Mouse (Mus musculus) CH12.LX (cell line): ENCODE results near the gene Ube2dnl1. TPM values are rescaled to one million over a fixed set of nuclear protein-coding genes. Genes with fewer than 3 reads are reported as not detected.

ENCODE experiments used
- DNase-seq: peaks from one replicate; pipeline ENCODE4 v3.0.0-alpha.2; 2013; ENCODE audit errors: extremely low read depth
- H3K27ac ChIP-seq: 2 replicates; pipeline ENCODE4 v1.5.1; 2012; ENCODE audit warnings: low read depth, mild to moderate bottlenecking, control low read depth, moderate library complexity; ENCODE audit not compliant: insufficient read depth
- H3K27me3 ChIP-seq: replicated peaks from 2 replicates; pipeline ENCODE3; 2012; ENCODE audit warnings: inconsistent platforms
- H3K36me3 ChIP-seq, 2 experiments: replicated peaks in 1 of 2; 2 replicates each; pipeline versions ENCODE3 to v1.6.1; 2012; ENCODE audit warnings: inconsistent platforms in 1 of 2, low read length in 1 of 2, mild to moderate bottlenecking in 1 of 2, mixed read lengths in 1 of 2, moderate library complexity in 1 of 2; ENCODE audit not compliant: control insufficient read depth in 1 of 2, insufficient read depth in 1 of 2
- H3K4me1 ChIP-seq, 2 experiments: 2 replicates each; pipeline ENCODE4 v1.6.1; 2012; ENCODE audit warnings: inconsistent platforms in 1 of 2, moderate library complexity in 1 of 2; ENCODE audit not compliant: insufficient read depth in 2 of 2, control insufficient read depth in 1 of 2
- H3K4me2 ChIP-seq: 2 replicates; pipeline ENCODE4 v1.6.1; 2012; ENCODE audit warnings: low read depth, mild to moderate bottlenecking, control low read depth; ENCODE audit not compliant: poor library complexity, insufficient read depth, severe bottlenecking
- H3K4me3 ChIP-seq, 3 experiments: fragments of 150-350 bp in 1 of 3; sonication (generic) in 1 of 3; replicated peaks in 1 of 3; 2 replicates each; pipeline versions ENCODE3 to v1.5.1; 2011 to 2012; ENCODE audit warnings: low read depth in 2 of 3, low read length in 2 of 3, mild to moderate bottlenecking in 2 of 3, moderate library complexity in 2 of 3, control low read depth in 1 of 3, improper control_type of control experiment in 1 of 3, inconsistent platforms in 1 of 3, mixed read lengths in 1 of 3; ENCODE audit not compliant: poor library complexity in 1 of 3
- H3K79me2 ChIP-seq: replicated peaks from 2 replicates; pipeline ENCODE4 v1.6.1; 2012; ENCODE audit warnings: mild to moderate bottlenecking, moderate library complexity; ENCODE audit not compliant: control insufficient read depth, poor library complexity, insufficient read depth, severe bottlenecking; ENCODE audit errors: extremely low read depth
- H3K9ac ChIP-seq: 2 replicates; pipeline ENCODE4 v1.6.1; 2012; ENCODE audit warnings: low read depth, mild to moderate bottlenecking, control low read depth, moderate library complexity; ENCODE audit not compliant: insufficient read depth
- H3K9me3 ChIP-seq: replicated peaks from 2 replicates; pipeline ENCODE3; 2012; ENCODE audit warnings: low read length, inconsistent platforms, mixed read lengths
- BHLHE40 ChIP-seq: IDR thresholded peaks from 2 replicates; pipeline ENCODE4 v1.6.1; 2011; ENCODE audit warnings: mild to moderate bottlenecking, low read depth, low read length, improper control_type of control experiment
- CTCF ChIP-seq, 2 experiments: IDR thresholded peaks in 1 of 2; conservative IDR thresholded peaks in 1 of 2; 2 replicates each; pipeline ENCODE4 v1.5.1; 2011 to 2012; ENCODE audit warnings: low read depth in 2 of 2, low read length in 2 of 2, improper control_type of control experiment in 1 of 2, inconsistent platforms in 1 of 2, mild to moderate bottlenecking in 1 of 2, moderate library complexity in 1 of 2
- E2F4 ChIP-seq: IDR thresholded peaks from 2 replicates; pipeline ENCODE4 v1.6.1; 2011; ENCODE audit warnings: low read depth, low read length, improper control_type of control experiment; ENCODE audit not compliant: insufficient replicate concordance
- ELF1 ChIP-seq: IDR thresholded peaks from 2 replicates; pipeline ENCODE4 v1.6.1; 2014; ENCODE audit warnings: low read depth, mild to moderate bottlenecking, inconsistent platforms, low read length, improper control_type of control experiment
- EP300 ChIP-seq: IDR thresholded peaks from 2 replicates; pipeline ENCODE4 v1.6.1; 2011; ENCODE audit warnings: low read length, improper control_type of control experiment
- GABPA ChIP-seq: IDR thresholded peaks from 2 replicates; pipeline ENCODE4 v1.6.1; 2012; ENCODE audit warnings: low read depth, low read length, improper control_type of control experiment, inconsistent platforms; ENCODE audit not compliant: insufficient replicate concordance
- IRF4 ChIP-seq: IDR thresholded peaks from 2 replicates; pipeline ENCODE4 v1.6.1; 2014; ENCODE audit warnings: low read depth, mild to moderate bottlenecking, inconsistent platforms, low read length, improper control_type of control experiment
- JUN ChIP-seq: IDR thresholded peaks from 2 replicates; pipeline ENCODE4 v1.6.1; 2011; ENCODE audit warnings: low read depth, mild to moderate bottlenecking, low read length, improper control_type of control experiment, moderate library complexity; ENCODE audit not compliant: insufficient read depth
- JUND ChIP-seq: conservative IDR thresholded peaks from 2 replicates; pipeline ENCODE4 v1.6.1; 2011; ENCODE audit warnings: low read depth, low read length, improper control_type of control experiment
- KAT2A ChIP-seq: IDR thresholded peaks from 2 replicates; pipeline ENCODE4 v1.6.1; 2012; ENCODE audit warnings: low read length, improper control_type of control experiment, inconsistent platforms; ENCODE audit not compliant: insufficient replicate concordance
- MAX ChIP-seq: IDR thresholded peaks from 2 replicates; pipeline ENCODE4 v1.6.1; 2011; ENCODE audit warnings: low read length, improper control_type of control experiment
- MAZ ChIP-seq: IDR thresholded peaks from 2 replicates; pipeline ENCODE4 v1.6.1; 2012; ENCODE audit warnings: low read depth, mild to moderate bottlenecking, inconsistent platforms, low read length, improper control_type of control experiment, moderate library complexity
- MYC ChIP-seq: IDR thresholded peaks from 2 replicates; pipeline ENCODE4 v1.6.1; 2011; ENCODE audit warnings: low read depth, mild to moderate bottlenecking, improper control_type of control experiment, low read length
- NELFE ChIP-seq: IDR thresholded peaks from 2 replicates; pipeline ENCODE4 v1.6.1; 2011; ENCODE audit warnings: low read depth, low read length, improper control_type of control experiment
- POLR2AphosphoS2 ChIP-seq: IDR thresholded peaks from 2 replicates; pipeline ENCODE4 v1.6.1; 2011; ENCODE audit warnings: low read depth, low read length, improper control_type of control experiment
- RAD21 ChIP-seq: IDR thresholded peaks from 2 replicates; pipeline ENCODE4 v1.6.1; 2011; ENCODE audit warnings: low read depth, mild to moderate bottlenecking, low read length, improper control_type of control experiment, moderate library complexity
- SMC3 ChIP-seq: IDR thresholded peaks from 2 replicates; pipeline ENCODE4 v1.6.1; 2011; ENCODE audit warnings: low read depth, low read length, improper control_type of control experiment
- TBP ChIP-seq: conservative IDR thresholded peaks from 2 replicates; pipeline ENCODE4 v1.6.1; 2011; ENCODE audit warnings: low read depth, low read length, improper control_type of control experiment
- UBTF ChIP-seq: IDR thresholded peaks from 2 replicates; pipeline ENCODE4 v1.6.1; 2012; ENCODE audit warnings: low read depth, mild to moderate bottlenecking, inconsistent platforms, low read length, improper control_type of control experiment, moderate library complexity
- USF1 ChIP-seq: IDR thresholded peaks from 2 replicates; pipeline ENCODE4 v1.6.1; 2014; ENCODE audit warnings: low read depth, mild to moderate bottlenecking, inconsistent platforms, low read length, improper control_type of control experiment
- USF2 ChIP-seq: conservative IDR thresholded peaks from 2 replicates; pipeline ENCODE4 v1.6.1; 2011; ENCODE audit warnings: low read depth, low read length, improper control_type of control experiment
- ZC3H11A ChIP-seq: IDR thresholded peaks from 2 replicates; pipeline ENCODE4 v1.6.1; 2012; ENCODE audit warnings: low read depth, mild to moderate bottlenecking, inconsistent platforms, low read length, improper control_type of control experiment
- ZKSCAN1 ChIP-seq: IDR thresholded peaks from 2 replicates; pipeline ENCODE4 v1.6.1; 2012; ENCODE audit warnings: low read depth, inconsistent platforms, low read length, improper control_type of control experiment, borderline replicate concordance
- ZMIZ1 ChIP-seq: IDR thresholded peaks from 2 replicates; pipeline ENCODE4 v1.6.1; 2012; ENCODE audit warnings: low read depth, mild to moderate bottlenecking, inconsistent platforms, low read length, improper control_type of control experiment
- ZNF384 ChIP-seq: IDR thresholded peaks from 2 replicates; pipeline ENCODE4 v1.6.1; 2012; ENCODE audit warnings: low read depth, low read length, improper control_type of control experiment, inconsistent platforms
- dilution Hi-C: fragments of 300-500 bp; cut with MboI; formaldehyde crosslinking; loops from 2 replicates; pipeline ENCODE4 v1.14.3; 2020; ENCODE audit warnings: low sequenced_read_pairs; ENCODE audit not compliant: extremely low pct_unique_long_range_greater_than_20kb, extremely low pct_ligation_motif_present
- in situ Hi-C: fragments of 300-500 bp; cut with MboI; formaldehyde crosslinking; loops from 3 replicates; pipeline ENCODE4 v1.14.3; 2019; ENCODE audit warnings: low sequenced_read_pairs, low pct_ligation_motif_present, low pct_unique_long_range_greater_than_20kb, mixed read lengths
- polyA plus RNA-seq: library from polyadenylated mRNA; unstranded; fragments of >175 nt; gene quantifications from 2 replicates; pipeline ENCODE4 v1.2.1, GENCODE M21; 2012; ENCODE audit warnings: low read depth; ENCODE audit not compliant: insufficient read length
- total RNA-seq, 2 experiments: library from RNA; depleted of rRNA; stranded (reverse); fragments of 300-350 nt in 1 of 2; fragments of >200 nt in 1 of 2; gene quantifications; 2 replicates each; pipeline ENCODE4 v1.2.3; 2012 to 2014

The Ube2dnl1 gene
- total and polyA plus RNA-seq, 3 experiments: not detected

GRCm38 (mm10) chrX:114897506-114897905 lies 7.3 kb upstream of the Ube2dnl1 start:
- Histone ChIP-seq H3K27ac (no peak overlapping the region), H3K36me3 (no peaks in the 10 kb centered on the region), H3K27me3 (no peaks in the 10 kb centered on the region), H3K4me3 (no peak overlapping the region), H3K9ac (no peak overlapping the region), H3K9me3 (no peaks in the 10 kb centered on the region), H3K4me1 (no peaks in the 10 kb centered on the region), H3K4me2 (no peak overlapping the region), H3K79me2 (no peaks in the 10 kb centered on the region)
- in situ Hi-C loops: no loop called here
- no peak for DNase-seq
- TF ChIP-seq MAZ (no peak), ZNF384 (no peak), MAX (no peak), IRF4 (no peak), JUN (no peak), EP300 (no peak), USF2 (no peak), E2F4 (no peak), USF1 (no peak), GABPA (no peak), ZMIZ1 (no peak), NELFE (no peak)
- TF ChIP-seq, all 38 proteins: peak for 0
- dilution Hi-C loops: no loop called here

GRCm38 (mm10) chrX:114903391-114903790 lies 1.4 kb upstream of the Ube2dnl1 start:
- Histone ChIP-seq H3K36me3 (no peaks in the 10 kb centered on the region), H3K9ac (no peak overlapping the region), H3K9me3 (no peaks in the 10 kb centered on the region), H3K4me2 (no peak overlapping the region), H3K27ac (no peak overlapping the region), H3K4me3 (no peak overlapping the region), H3K79me2 (no peaks in the 10 kb centered on the region), H3K4me1 (no peaks in the 10 kb centered on the region)
- dilution Hi-C loops: no loop called here
- TF ChIP-seq ZKSCAN1: no peak
- no peak for TF ChIP-seq MAX
- no peak for TF ChIP-seq ZNF384
- TF ChIP-seq SMC3: no peak
- TF ChIP-seq ZC3H11A: no peak
- no peak for TF ChIP-seq RAD21
- no peak for TF ChIP-seq KAT2A
- no peak for TF ChIP-seq POLR2AphosphoS2
- TF ChIP-seq EP300: no peak
- TF ChIP-seq E2F4: no peak
- no peak for TF ChIP-seq JUND
- no peak for TF ChIP-seq CTCF (conservative IDR thresholded peaks at IDR 0.05 in 1 of 2, IDR thresholded peaks at IDR 0.05 in 1 of 2; ENCODE audit: low read depth in 2 of 2, low read length in 2 of 2)
- no peak for TF ChIP-seq TBP
- TF ChIP-seq ELF1: no peak
- TF ChIP-seq MYC: no peak
- no peak for TF ChIP-seq MAZ
- no peak for TF ChIP-seq UBTF
- no peak for TF ChIP-seq BHLHE40
- no peak for TF ChIP-seq USF1
- no peak for TF ChIP-seq JUN
- TF ChIP-seq, all 38 proteins: peak for 0
- DNase-seq: no peak
- in situ Hi-C loops: no loop called here
- no peaks in the 10 kb centered on the region for H3K27me3 ChIP-seq
